Mouse (Mus musculus) liver, postnatal 0 days (tissue): ENCODE measurements at regions not wholly inside any gene's neighbourhood (a gene's known extent, or its start where the extent isn't known, plus 50 kb on each side); places are given as distances from the start of the nearest gene placed in this dataset.

ENCODE experiments used
- CTCF ChIP-seq: sonication (generic); IDR thresholded peaks from 2 replicates; pipeline ENCODE4 v1.5.1; 2016; ENCODE audit warnings: antibody characterized with exemption, low read depth
- EP300 ChIP-seq: IDR thresholded peaks from 2 replicates; pipeline ENCODE4 v1.6.1; 2016; ENCODE audit warnings: antibody characterized with exemption, low read depth, mild to moderate bottlenecking

GRCm38 (mm10) chr8:28473190-28473589, 1025.7 kb downstream of the Poteg start:
- TF ChIP-seq CTCF (no peak), EP300 (no peak)
